ENCODE assay signal across 8 mouse cellular contexts in the genomic region with DNA sequence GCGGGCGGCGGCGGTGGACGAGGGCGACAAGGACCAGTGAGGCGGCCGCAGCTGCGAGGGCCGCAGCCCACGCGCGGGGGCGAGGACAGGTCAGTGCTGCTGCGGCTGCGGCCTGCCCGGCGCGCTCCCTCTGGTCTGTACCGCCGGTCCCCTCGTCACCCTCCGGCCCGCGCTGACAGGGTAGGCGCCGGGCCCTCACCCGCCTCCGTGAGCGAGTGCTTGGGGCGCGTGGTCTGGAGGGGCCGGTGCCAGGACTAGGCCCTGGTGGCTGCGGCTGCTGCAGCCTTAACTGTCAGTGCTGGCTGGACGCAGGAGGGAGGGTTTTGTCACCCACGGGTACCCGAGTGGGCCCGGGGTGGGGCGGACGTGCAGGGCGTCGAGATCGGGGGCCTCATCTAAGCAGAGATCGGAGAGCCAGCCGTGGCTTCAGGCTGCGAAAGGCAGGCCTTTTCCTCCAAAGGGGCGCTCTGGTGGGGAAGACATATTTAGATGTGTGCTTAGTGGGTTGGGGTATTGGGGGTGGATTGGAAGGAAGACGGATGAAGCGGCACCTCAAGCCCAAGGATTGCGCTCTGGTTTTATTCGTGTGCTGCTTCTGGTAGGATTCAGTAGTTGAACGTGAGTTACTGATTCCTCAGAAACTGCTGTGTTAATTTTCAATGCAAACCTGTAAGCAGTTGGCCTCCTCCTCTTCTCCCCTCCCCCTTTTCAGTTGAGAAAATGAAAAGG. TPM values are rescaled to one million over a fixed set of nuclear protein-coding genes. Genes with fewer than 3 reads are reported as not detected.
A peak's percentile ranks its signal among the peaks of the same experiment; 100 is the strongest.
DNase-seq lines count a peak whose midpoint lies in the region; ATAC-seq and TF ChIP-seq lines count a peak whose summit lies in the region.

No protein-coding gene starts in this region.

- WGBS in forebrain, embryonic 14.5 days: under 1% methylated on average over 42 of the region's 52 CpGs

- peak overlapping the region; percentile 98 for H3K9ac ChIP-seq in forebrain, embryonic 14.5 days (ENCODE audit: low read length)

- H3K9me3 ChIP-seq in G1E (replicated peaks): no peaks in the 10 kb centered on the region
- no peaks in the 10 kb centered on the region for H3K9me3 ChIP-seq in forebrain, embryonic 14.5 days (replicated peaks; ENCODE audit: control insufficient read depth, low read length)

- TF ChIP-seq CTCF in G1E (IDR thresholded peaks at IDR 0.05; ENCODE audit: low read depth, low read length): no peak

- ATAC-seq in G1E (ENCODE audit: extremely low read depth, insufficient number of reproducible peaks, low FRiP score, poor library complexity, severe bottlenecking): peak; percentile 3; the same call in 1 of the 2 replicates
- peak; percentile 61 for ATAC-seq in forebrain, embryonic 14.5 days

- no peaks in the 10 kb centered on the region for H3K27me3 ChIP-seq in G1E (ENCODE audit: insufficient read depth, low read length)
- H3K27me3 ChIP-seq in forebrain, embryonic 14.5 days (replicated peaks; ENCODE audit: control insufficient read depth, insufficient read depth, low read length): no peaks in the 10 kb centered on the region

- H3K4me2 ChIP-seq in forebrain, embryonic 14.5 days (ENCODE audit: low read length): peak overlapping the region; percentile 58

- intact Hi-C loops in heart, postnatal 14 days (cut with DNase I): no loop called here

- peaks cover 11% of the 10 kb centered on the region for H3K4me1 ChIP-seq in G1E (ENCODE audit: insufficient read depth, low read depth, low read length)
- peaks cover 14% of the 10 kb centered on the region for H3K4me1 ChIP-seq in forebrain, embryonic 14.5 days (ENCODE audit: control insufficient read depth, insufficient read depth, low read length)

- H3K27ac ChIP-seq in forebrain, embryonic 14.5 days (ENCODE audit: low read depth, low read length): peak overlapping the region; percentile 98

- H3K36me3 ChIP-seq in G1E (replicated peaks): no peaks in the 10 kb centered on the region
- no peaks in the 10 kb centered on the region for H3K36me3 ChIP-seq in forebrain, embryonic 14.5 days (ENCODE audit: control insufficient read depth, insufficient read depth, low read length)

- peak overlapping the region; percentile 94 for H3K4me3 ChIP-seq in G1E (ENCODE audit: low read depth, low read length)
- H3K4me3 ChIP-seq in forebrain, embryonic 14.5 days (ENCODE audit: low read depth, low read length): peak overlapping the region; percentile 94

- peak; percentile 26 for DNase-seq in G1E (ENCODE audit: low spot score)
- peak; percentile 26 for DNase-seq in brain, embryonic 18.5 days (ENCODE audit: low read depth, low spot score)
- peak; percentile 67 for DNase-seq in forebrain, embryonic 14.5 days (ENCODE audit: low spot score)
- peak; percentile 64 to 67 for DNase-seq in heart, postnatal 14 days
- DNase-seq in layer of hippocampus, postnatal 25 days (ENCODE audit: extremely low spot score in 1 of 2, low spot score in 1 of 2): peak; percentile 53 to 59
- DNase-seq in lung, postnatal 14 days: peak; percentile 51
- DNase-seq in right cerebral cortex, postnatal 14 days: peak; percentile 70
- DNase-seq in urinary bladder, postnatal 36 days (ENCODE audit: low spot score in 2 of 2): peak; percentile 29 to 41

RNA-seq across cellular contexts. Expression of a gene that starts 0.8 kb away (rescaled TPM):
- total RNA-seq in G1E (2014; fragmentation: Nextera tagmentation): 141 and 165 TPM in 2 replicates
- 114 and 121 TPM in 2 replicates for total RNA-seq in G1E (2017)
- polyA plus RNA-seq in G1E (2012): 49.4 and 94.2 TPM in 2 replicates
- polyA plus RNA-seq in forebrain, embryonic 14.5 days (2014; fragmentation: Nextera tagmentation; extraction: Ambion mirVana): 141 and 166 TPM in 2 replicates
- total RNA-seq in heart, postnatal 14 days (2021): 100 to 1,000 TPM; 128 to 133 TPM
- total RNA-seq in layer of hippocampus, postnatal 25 days (2021): 100 to 1,000 TPM; 136 to 143 TPM

Comparison
In these comparisons a context has a peak if more than half of its experiments do, and no peak if none do; other contexts are left out.
1. Peak in every context shown above with its lines: DNase-seq, ATAC-seq, H3K4me3 ChIP-seq and H3K27ac ChIP-seq.